Mouse (Mus musculus): ENCODE measurements around the gene Hat1. TPM values are rescaled to one million over a fixed set of nuclear protein-coding genes. Genes with fewer than 3 reads are reported as not detected.
"Not testable (repeated sequence)": the region's sequence is repeated elsewhere in the genome, so short reads cannot be mapped to it uniquely, and the experiment has no call there.

The Hat1 gene
- polyA plus RNA-seq, 1 experiment from 2014 or later = 182 TPM

DNA sequence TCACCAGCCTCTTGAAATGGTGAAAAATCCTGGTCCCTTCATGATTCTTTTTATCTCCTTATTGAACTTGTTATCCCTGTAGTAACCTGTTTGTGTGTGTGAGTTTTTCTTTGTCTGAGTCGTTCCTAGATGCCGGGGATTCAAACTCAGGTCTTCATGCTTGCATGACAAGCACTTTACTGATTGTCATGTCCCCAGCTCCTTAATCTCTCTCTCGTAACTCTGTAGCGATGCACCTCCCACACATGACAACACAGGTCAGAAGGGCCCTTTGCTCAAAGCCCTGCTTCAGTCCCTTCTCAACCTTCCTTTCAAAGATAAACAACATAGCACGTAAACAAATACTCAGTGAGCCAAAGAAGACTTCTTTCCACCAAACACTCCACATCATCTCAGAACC, 30.4 kb upstream of the Hat1 start:
- 90% methylated on average over 5 of the region's 5 CpGs for WGBS
- Histone ChIP-seq H3K4me3 (no peak overlapping the region), H3K27ac (no peak overlapping the region), H3K9me3 (no peaks in the 10 kb centered on the region), H3K4me1 (peaks cover 10% of the 10 kb centered on the region), H3K36me3 (peaks cover 19% of the 10 kb centered on the region), H3K27me3 (ENCODE audit: insufficient read depth, poor library complexity, severe bottlenecking) (no peaks in the 10 kb centered on the region)
- DNase-seq (ENCODE audit: low spot score) = no peak

DNA sequence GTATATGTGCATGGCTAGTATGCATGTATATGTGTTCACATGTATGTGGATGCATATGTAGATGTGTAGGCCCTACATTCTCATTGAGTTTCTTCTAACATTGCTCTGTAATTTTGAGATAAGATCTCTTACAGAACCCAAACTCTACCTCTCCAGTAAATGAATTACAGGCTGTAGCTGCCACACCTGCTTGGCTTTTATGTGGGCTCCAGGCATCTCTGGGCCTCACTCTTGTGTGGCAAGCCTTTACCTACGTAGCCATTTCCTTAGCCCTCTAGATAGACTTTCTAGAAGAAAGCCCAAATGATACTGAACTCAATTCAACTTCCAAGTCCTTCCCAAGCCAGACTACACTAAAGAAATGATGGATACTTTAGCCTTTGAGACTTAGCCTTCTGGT, 28.6 kb upstream of the Hat1 start:
- Histone ChIP-seq H3K4me1 (no peaks in the 10 kb centered on the region), H3K27ac (no peak overlapping the region), H3K27me3 (ENCODE audit: insufficient read depth, poor library complexity, severe bottlenecking) (no peaks in the 10 kb centered on the region), H3K36me3 (peaks cover 19% of the 10 kb centered on the region), H3K9me3 (no peaks in the 10 kb centered on the region), H3K4me3 (no peak overlapping the region)
- DNase-seq (ENCODE audit: low spot score) = no peak
- WGBS = 83% methylated on average over 1 of the region's 1 CpGs

DNA sequence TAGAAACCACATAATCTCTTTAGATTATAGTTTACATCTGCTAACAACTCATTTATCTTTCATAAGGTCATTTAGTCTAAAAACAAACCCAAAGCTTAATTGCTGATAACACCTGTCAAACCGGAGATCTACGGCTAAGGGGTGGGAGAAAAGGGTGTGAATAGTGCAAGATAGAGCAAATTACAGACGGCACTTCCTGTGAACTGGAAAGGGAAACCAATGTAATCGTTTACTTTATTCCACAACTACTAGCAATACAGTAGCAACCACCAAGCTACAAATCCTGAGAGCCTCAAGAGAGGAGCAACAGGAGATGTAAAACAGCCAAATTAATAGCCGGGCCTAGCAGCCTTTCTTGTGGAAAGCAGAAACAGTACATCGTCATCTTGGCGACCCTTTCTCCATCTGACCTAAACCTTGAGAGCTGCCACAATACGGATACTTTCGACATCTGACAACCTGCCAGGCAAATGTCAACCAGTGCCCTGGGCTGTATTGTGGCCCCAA, 22.1 kb upstream of the Hat1 start:
- 13% methylated on average over 9 of the region's 9 CpGs for WGBS
- DNase-seq (ENCODE audit: low spot score) = no peak
- Histone ChIP-seq H3K36me3 (peaks cover 9% of the 10 kb centered on the region), H3K9me3 (no peaks in the 10 kb centered on the region), H3K27me3 (ENCODE audit: insufficient read depth, poor library complexity, severe bottlenecking) (no peaks in the 10 kb centered on the region), H3K4me1 (peaks cover 10% of the 10 kb centered on the region; the same call in 1 of the 2 replicates), H3K27ac (peak overlapping the region; percentile 93), H3K4me3 (peak overlapping the region; percentile 84)

DNA sequence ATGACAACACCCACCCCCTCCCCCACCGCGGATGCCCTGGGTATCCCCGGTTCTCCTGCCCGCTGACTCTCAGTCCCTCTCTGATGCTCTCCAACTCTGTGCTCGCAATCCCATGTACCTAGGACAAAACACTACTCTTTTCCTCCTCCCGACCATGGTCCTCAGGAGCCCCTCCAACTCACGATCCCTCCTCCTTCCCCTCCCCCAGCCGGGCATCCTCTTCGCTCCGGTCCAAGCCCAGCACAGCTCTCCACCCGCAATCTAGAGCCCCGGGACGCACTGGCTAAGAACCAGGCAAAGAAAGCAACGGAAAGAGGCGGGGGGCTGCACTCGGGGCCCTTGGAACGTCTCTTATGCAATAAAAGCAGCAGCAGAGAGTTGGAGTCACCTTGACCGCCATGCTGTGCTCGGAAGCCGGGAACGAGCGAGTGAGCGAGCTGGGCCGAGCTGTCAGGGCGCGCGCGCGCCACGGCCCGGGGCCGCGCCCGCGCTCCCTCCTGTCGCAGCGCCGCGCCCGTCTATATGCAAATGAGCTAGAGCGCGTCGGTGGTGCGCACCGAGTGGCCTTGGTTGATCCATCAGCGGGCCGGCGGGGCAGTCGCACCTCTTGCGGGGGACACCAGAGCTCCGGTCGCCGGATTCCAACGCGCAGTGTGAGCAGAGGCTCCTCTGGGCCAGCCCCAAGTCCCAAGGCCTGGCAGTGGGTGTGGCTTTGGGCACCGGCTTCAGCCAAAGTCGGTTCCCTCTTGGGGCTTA, 21.5 kb upstream of the Hat1 start, which contains the start of gene Slc25a12:
Gene Slc25a12, minus strand, starts transcription at position 625 of the 756 bp plus-strand sequence.
- WGBS = under 1% methylated on average over 57 of the region's 57 CpGs
- peaks cover 4% of the 10 kb centered on the region; the same call in 1 of the 2 replicates for H3K36me3 ChIP-seq
- peak within 1 kb of the TSS; percentile 84 for H3K4me3 ChIP-seq
- no peaks in the 10 kb centered on the region for H3K27me3 ChIP-seq (ENCODE audit: insufficient read depth, poor library complexity, severe bottlenecking)
- peaks cover 10% of the 10 kb centered on the region; the same call in 1 of the 2 replicates for H3K4me1 ChIP-seq
- H3K9me3 ChIP-seq = no peaks in the 10 kb centered on the region
- DNase-seq (ENCODE audit: low spot score) = peak; percentile 96
- peak within 1 kb of the TSS; percentile 93 for H3K27ac ChIP-seq

- no peak for DNase-seq (ENCODE audit: low spot score)
- 36% methylated on average over 8 of the region's 8 CpGs for WGBS
- Histone ChIP-seq H3K36me3 (0 out of 2 replicates have a peak, but pooled peaks cover 3% of the 10 kb centered on the region), H3K9me3 (no peaks in the 10 kb centered on the region), H3K4me1 (peaks cover 10% of the 10 kb centered on the region; the same call in 1 of the 2 replicates), H3K27ac (0 out of 2 replicates have a peak overlapping the region, but pooled peaks have one; percentile 93), H3K4me3 (peak overlapping the region; percentile 84), H3K27me3 (ENCODE audit: insufficient read depth, poor library complexity, severe bottlenecking) (no peaks in the 10 kb centered on the region)
Measured at GRCm38 (mm10) chr2:71368086-71368485, 20.7 kb upstream of the Hat1 start.

DNA sequence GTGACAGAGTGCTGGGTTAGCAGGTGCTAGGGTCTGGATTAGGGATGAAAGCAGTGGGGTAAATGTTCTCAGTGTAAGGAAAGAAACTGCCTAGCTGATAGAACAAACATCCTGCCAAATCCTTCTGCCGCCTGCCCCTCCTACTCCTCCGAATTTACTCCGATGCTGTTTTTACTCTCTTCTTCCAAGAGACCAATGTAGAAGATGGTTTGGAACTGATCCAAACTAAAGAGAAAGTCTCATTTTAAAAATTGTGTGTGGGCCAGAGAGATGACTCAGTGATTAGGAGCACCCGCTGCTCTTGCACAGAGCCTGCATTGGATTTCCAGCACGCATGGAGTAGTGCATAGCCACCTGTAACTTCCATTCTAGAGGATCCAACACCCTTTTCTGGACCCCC, 17.0 kb upstream of the Hat1 start:
- peaks cover 5% of the 10 kb centered on the region; the same call in 1 of the 2 replicates for H3K4me1 ChIP-seq
- no peak overlapping the region for H3K27ac ChIP-seq
- no peak for DNase-seq (ENCODE audit: low spot score)
- 84% methylated on average over 5 of the region's 5 CpGs for WGBS
- H3K27me3 ChIP-seq (ENCODE audit: insufficient read depth, poor library complexity, severe bottlenecking) = no peaks in the 10 kb centered on the region
- H3K4me3 ChIP-seq = no peak overlapping the region
- H3K36me3 ChIP-seq = no peaks in the 10 kb centered on the region
- no peaks in the 10 kb centered on the region for H3K9me3 ChIP-seq

DNA sequence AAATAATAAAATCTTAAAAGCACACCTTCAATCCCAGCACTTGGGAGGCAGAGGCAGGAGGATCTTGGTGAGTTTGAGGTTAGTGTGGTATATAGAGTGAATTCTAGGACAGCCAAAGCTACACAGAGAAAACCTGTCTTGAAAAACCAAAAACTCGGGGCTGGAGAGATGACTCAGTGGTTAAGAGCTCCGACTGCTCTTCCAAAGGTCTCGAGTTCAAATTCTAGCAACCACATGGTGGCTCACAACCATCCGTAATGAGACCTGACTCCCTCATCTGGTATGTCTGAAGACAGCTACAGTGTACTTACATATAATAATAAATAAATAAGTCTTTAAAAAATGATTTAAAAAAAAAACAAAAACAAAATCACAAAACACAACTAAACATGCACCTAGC, 16.5 kb upstream of the Hat1 start:
- H3K27ac ChIP-seq; H3K4me1 ChIP-seq; DNase-seq (ENCODE audit: low spot score); H3K36me3 ChIP-seq; H3K27me3 ChIP-seq (ENCODE audit: insufficient read depth, poor library complexity, severe bottlenecking); H3K4me3 ChIP-seq; H3K9me3 ChIP-seq: not testable (repeated sequence)
- WGBS = 85% methylated on average over 4 of the region's 4 CpGs

DNA sequence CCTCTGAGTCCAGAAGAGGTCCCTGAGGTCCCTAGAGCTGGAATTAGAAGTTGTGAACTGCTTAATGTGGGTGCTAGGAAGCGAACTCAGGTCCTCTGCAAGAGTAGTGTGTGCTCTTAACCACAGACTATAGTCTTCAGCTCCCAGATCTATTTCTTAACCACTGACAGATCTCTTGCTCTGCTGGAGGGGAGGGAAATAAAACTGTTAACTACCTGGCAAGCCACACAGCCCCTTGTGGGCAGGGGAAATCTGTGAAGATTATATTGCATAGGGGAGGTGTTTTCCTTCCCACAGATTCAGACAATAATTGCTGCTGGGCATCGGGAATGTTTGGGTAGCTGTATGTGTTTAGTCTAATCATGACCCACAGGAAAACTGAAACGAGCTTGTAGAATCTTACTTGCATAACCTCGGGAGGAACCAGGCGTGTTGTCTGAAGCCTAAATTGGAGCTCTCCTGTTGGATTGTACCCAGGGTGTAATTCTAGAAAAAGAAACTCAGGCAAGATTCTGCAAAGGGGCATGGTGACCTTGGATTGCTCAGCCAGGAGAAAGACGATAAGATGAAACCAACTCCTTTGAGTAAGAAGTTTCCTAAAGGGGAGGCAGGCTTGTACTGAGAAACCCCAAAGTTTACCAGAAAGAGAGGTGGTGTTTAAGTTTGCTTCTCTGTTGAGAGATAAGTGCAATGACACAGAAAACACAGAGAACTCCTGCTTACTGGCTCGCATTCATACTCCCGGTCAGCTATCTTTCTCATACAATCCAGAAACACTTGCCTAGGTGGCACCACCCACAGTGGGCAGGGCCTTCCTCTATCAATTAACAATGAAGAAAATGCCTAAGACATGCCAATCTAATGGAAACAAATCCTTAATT, 14.2 kb upstream of the Hat1 start:
- H3K4me3 ChIP-seq = no peak overlapping the region
- H3K27ac ChIP-seq = no peak overlapping the region
- H3K27me3 ChIP-seq (ENCODE audit: insufficient read depth, poor library complexity, severe bottlenecking) = no peaks in the 10 kb centered on the region
- DNase-seq (ENCODE audit: low spot score) = no peak
- H3K36me3 ChIP-seq = no peaks in the 10 kb centered on the region
- 64% methylated on average over 8 of the region's 8 CpGs for WGBS
- 0 out of 2 replicates have a peak, but pooled peaks cover 3% of the 10 kb centered on the region for H3K4me1 ChIP-seq
- H3K9me3 ChIP-seq = no peaks in the 10 kb centered on the region

DNA sequence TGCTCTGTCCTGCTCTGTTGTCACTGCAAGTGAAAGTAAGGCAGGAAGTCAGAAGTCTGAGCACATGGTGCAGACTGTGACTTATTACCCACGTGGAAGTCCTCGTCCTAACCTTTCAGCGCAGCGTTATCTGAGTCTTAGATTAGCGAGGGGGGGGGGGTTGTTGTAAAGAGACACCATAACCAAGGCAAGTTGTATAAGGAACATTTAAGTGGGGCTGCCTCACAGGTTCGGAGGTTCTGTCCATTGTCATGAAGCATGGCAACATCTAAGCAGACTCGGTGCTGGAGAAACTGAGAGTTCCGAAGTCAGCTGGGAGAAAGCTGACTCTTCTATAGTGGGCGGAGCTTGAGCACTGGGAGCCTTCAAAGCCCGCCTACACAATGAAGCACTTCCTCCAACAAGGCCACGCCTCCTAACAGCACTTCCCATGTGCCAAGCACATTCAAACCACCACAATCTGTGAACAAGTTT, 12.3 kb upstream of the Hat1 start:
- H3K4me3 ChIP-seq = peak overlapping the region; percentile 43
- WGBS = 28% methylated on average over 11 of the region's 11 CpGs
- peak; percentile 78 for DNase-seq (ENCODE audit: low spot score)
- H3K4me1 ChIP-seq = 0 out of 2 replicates have a peak, but pooled peaks cover 3% of the 10 kb centered on the region
- H3K27me3 ChIP-seq (ENCODE audit: insufficient read depth, poor library complexity, severe bottlenecking) = no peaks in the 10 kb centered on the region
- H3K9me3 ChIP-seq = no peaks in the 10 kb centered on the region
- H3K36me3 ChIP-seq = no peaks in the 10 kb centered on the region
- H3K27ac ChIP-seq = no peak overlapping the region

DNA sequence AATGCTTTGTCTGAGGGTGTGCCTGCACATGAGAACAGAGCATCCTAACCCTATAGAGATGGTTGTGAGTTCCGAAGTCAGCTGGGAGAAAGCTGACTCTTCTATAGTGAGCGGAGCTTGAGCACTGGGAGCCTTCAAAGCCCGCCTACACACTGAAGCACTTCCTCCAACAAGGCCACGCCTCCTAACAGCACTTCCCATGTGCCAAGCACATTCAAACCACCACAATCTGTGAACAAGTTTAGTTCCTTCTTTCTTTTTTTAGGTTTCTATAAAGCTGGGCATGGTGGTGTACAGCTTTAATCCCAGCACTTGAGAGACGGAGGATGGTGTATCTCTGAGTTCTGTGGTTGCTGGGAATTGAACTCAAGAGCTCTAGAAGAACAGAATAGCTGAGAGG, 11.3 kb upstream of the Hat1 start:
- 79% methylated on average over 5 of the region's 5 CpGs for WGBS
- no peak for DNase-seq (ENCODE audit: low spot score)
- no peak overlapping the region for H3K4me3 ChIP-seq
- no peaks in the 10 kb centered on the region for H3K36me3 ChIP-seq
- H3K27me3 ChIP-seq (ENCODE audit: insufficient read depth, poor library complexity, severe bottlenecking) = no peaks in the 10 kb centered on the region
- 0 out of 2 replicates have a peak, but pooled peaks cover 3% of the 10 kb centered on the region for H3K4me1 ChIP-seq
- no peak overlapping the region for H3K27ac ChIP-seq
- H3K9me3 ChIP-seq = no peaks in the 10 kb centered on the region

- Histone ChIP-seq H3K4me1 (0 out of 2 replicates have a peak, but pooled peaks cover 6% of the 10 kb centered on the region), H3K9me3 (no peaks in the 10 kb centered on the region), H3K27ac (no peak overlapping the region), H3K36me3 (no peaks in the 10 kb centered on the region), H3K4me3 (no peak overlapping the region), H3K27me3 (ENCODE audit: insufficient read depth, poor library complexity, severe bottlenecking) (no peaks in the 10 kb centered on the region)
- WGBS = 65% methylated on average over 4 of the region's 4 CpGs
- DNase-seq (ENCODE audit: low spot score) = no peak
Measured at GRCm38 (mm10) chr2:71381962-71382361, 6.8 kb upstream of the Hat1 start.

GRCm38 (mm10) chr2:71383890-71384289, 4.9 kb upstream of the Hat1 start:
- Histone ChIP-seq H3K9me3 (no peaks in the 10 kb centered on the region), H3K36me3 (no peaks in the 10 kb centered on the region), H3K27me3 (ENCODE audit: insufficient read depth, poor library complexity, severe bottlenecking) (no peaks in the 10 kb centered on the region), H3K27ac (no peak overlapping the region), H3K4me1 (0 out of 2 replicates have a peak, but pooled peaks cover 6% of the 10 kb centered on the region), H3K4me3 (peak overlapping the region; percentile 1; the same call in 1 of the 2 replicates)
- no peak for DNase-seq (ENCODE audit: low spot score)
- WGBS = 24% methylated on average over 11 of the region's 11 CpGs
